Mouse (Mus musculus) heart, postnatal 0 days (tissue): ENCODE data around the gene Tmprss13.

Experiments
- CTCF ChIP-seq: IDR thresholded peaks from 2 replicates; pipeline ENCODE4 v1.5.1; 2016; ENCODE audit warnings: antibody characterized with exemption, control low read depth, low read depth
- EP300 ChIP-seq: IDR thresholded peaks from 2 replicates; pipeline ENCODE4 v1.6.1; 2016; ENCODE audit warnings: antibody characterized with exemption, low read depth

DNA sequence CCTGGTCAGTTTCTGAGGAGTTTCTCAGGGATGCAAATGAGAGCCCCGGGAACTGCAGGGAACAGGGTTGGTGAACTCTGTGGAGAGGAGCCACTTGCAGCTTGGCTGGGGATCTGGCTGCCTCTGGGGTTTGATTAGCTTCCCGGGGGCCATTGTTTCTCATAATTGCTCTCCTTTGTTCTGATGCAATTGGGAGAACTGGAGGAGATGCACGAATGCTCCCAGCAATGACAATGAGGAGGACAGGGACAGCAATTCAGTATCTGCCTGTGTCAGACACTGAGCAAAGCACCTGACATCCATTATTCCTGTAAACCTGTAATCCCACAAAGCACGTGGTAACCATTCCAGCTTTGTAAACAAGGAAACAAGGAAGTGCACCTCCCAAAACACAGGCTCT lies 30.3 kb downstream of the Tmprss13 start:
- TF ChIP-seq CTCF (no peak), EP300 (no peak)
